Mouse (Mus musculus) neural tube, embryonic 13.5 days (tissue): ENCODE results near the gene Bend6. TPM values are rescaled to one million over a fixed set of nuclear protein-coding genes. Genes with fewer than 3 reads are reported as not detected.
A peak's percentile ranks its signal among the peaks of the same experiment; 100 is the strongest.

ENCODE experiments used
- ATAC-seq: fragments of 200-750 bp; cut with Nextera tagmentation; 2 replicates; pipeline ENCODE4 v1.8.0; 2017; ENCODE audit warnings: low read depth, mild to moderate bottlenecking, moderate TSS enrichment, moderate library complexity
- H3K27ac ChIP-seq: fragments of 300-500 bp; sonication (generic); replicated peaks from 2 replicates; pipeline ENCODE4 v1.5.1; 2015; ENCODE audit warnings: moderate library complexity, mild to moderate bottlenecking, inconsistent platforms
- H3K27me3 ChIP-seq: fragments of 300-500 bp; sonication (generic); 2 replicates; pipeline ENCODE4 v1.6.1; 2015; ENCODE audit warnings: mild to moderate bottlenecking, inconsistent platforms
- H3K36me3 ChIP-seq: fragments of 300-500 bp; sonication (generic); 2 replicates; pipeline ENCODE4 v1.6.1; 2015; ENCODE audit warnings: mild to moderate bottlenecking, inconsistent platforms
- H3K4me1 ChIP-seq: fragments of 300-500 bp; sonication (generic); replicated peaks from 2 replicates; pipeline ENCODE4 v1.6.1; 2015; ENCODE audit warnings: inconsistent platforms
- H3K4me2 ChIP-seq: fragments of 300-500 bp; sonication (generic); 2 replicates; pipeline ENCODE4 v1.6.1; 2015; ENCODE audit warnings: inconsistent platforms, mild to moderate bottlenecking, moderate library complexity
- H3K4me3 ChIP-seq: fragments of 300-500 bp; sonication (generic); 2 replicates; pipeline ENCODE4 v1.5.1; 2015; ENCODE audit warnings: mild to moderate bottlenecking, inconsistent platforms
- H3K9ac ChIP-seq: fragments of 300-500 bp; sonication (generic); 2 replicates; pipeline ENCODE4 v1.6.1; 2015; ENCODE audit warnings: moderate library complexity, mild to moderate bottlenecking, inconsistent platforms
- H3K9me3 ChIP-seq: fragments of 300-500 bp; sonication (generic); 2 replicates; pipeline ENCODE4 v1.6.1; 2016; ENCODE audit warnings: inconsistent platforms
- WGBS: fragments of 180-500 bp; shearing (Covaris S2); methylation state at CpG from one replicate; pipeline ENCODE4 v1.1.7; 2015; 5-methylcytosine and 5-hydroxymethylcytosine counted together
- polyA plus RNA-seq: library from polyadenylated mRNA; unstranded; fragments of >200 nt; fragmentation: Nextera tagmentation; extraction: Ambion mirVana; gene quantifications from 2 replicates; pipeline ENCODE4 v1.2.1, GENCODE M21; 2015

The Bend6 gene
- polyA plus RNA-seq, 1 experiment from 2014 or later: 21.3 TPM

- no peak overlapping the region for H3K27ac ChIP-seq
- H3K27me3 ChIP-seq: no peaks in the 10 kb centered on the region
- no peaks in the 10 kb centered on the region for H3K36me3 ChIP-seq
- H3K9me3 ChIP-seq: no peaks in the 10 kb centered on the region
- no peak overlapping the region for H3K9ac ChIP-seq
- ATAC-seq: no peak
- WGBS: 85% methylated on average over 8 of the region's 8 CpGs
- no peaks in the 10 kb centered on the region for H3K4me1 ChIP-seq
- no peak overlapping the region for H3K4me3 ChIP-seq
- no peak overlapping the region for H3K4me2 ChIP-seq
Measured at GRCm38 (mm10) chr1:33900175-33900574, 7.4 kb downstream of the Bend6 start.

- Histone ChIP-seq H3K27me3 (no peaks in the 10 kb centered on the region), H3K4me1 (no peaks in the 10 kb centered on the region), H3K36me3 (no peaks in the 10 kb centered on the region), H3K4me3 (no peak overlapping the region), H3K27ac (no peak overlapping the region), H3K9me3 (no peaks in the 10 kb centered on the region), H3K4me2 (no peak overlapping the region), H3K9ac (no peak overlapping the region)
- no peak for ATAC-seq
- WGBS: 86% methylated on average over 6 of the region's 6 CpGs
Measured at GRCm38 (mm10) chr1:33898373-33898772, 9.2 kb downstream of the Bend6 start.

- no peaks in the 10 kb centered on the region for H3K36me3 ChIP-seq
- no peak overlapping the region for H3K27ac ChIP-seq
- no peaks in the 10 kb centered on the region for H3K4me1 ChIP-seq
- no peaks in the 10 kb centered on the region for H3K9me3 ChIP-seq
- no peak overlapping the region for H3K4me3 ChIP-seq
- H3K27me3 ChIP-seq: no peaks in the 10 kb centered on the region
- no peak overlapping the region for H3K9ac ChIP-seq
- ATAC-seq: no peak
- WGBS: 93% methylated on average over 11 of the region's 11 CpGs
- H3K4me2 ChIP-seq: no peak overlapping the region
Measured at GRCm38 (mm10) chr1:33897426-33897825, 10.2 kb downstream of the Bend6 start.

- Histone ChIP-seq H3K9me3 (no peaks in the 10 kb centered on the region), H3K27ac (no peak overlapping the region), H3K4me2 (no peak overlapping the region), H3K36me3 (no peaks in the 10 kb centered on the region), H3K9ac (no peak overlapping the region), H3K4me3 (no peak overlapping the region), H3K27me3 (no peaks in the 10 kb centered on the region), H3K4me1 (no peaks in the 10 kb centered on the region)
- ATAC-seq: no peak
- 81% methylated on average over 4 of the region's 4 CpGs for WGBS
Measured at GRCm38 (mm10) chr1:33896666-33897065, 10.9 kb downstream of the Bend6 start.

GRCm38 (mm10) chr1:33896116-33896515, 11.5 kb downstream of the Bend6 start:
- no peak overlapping the region for H3K4me2 ChIP-seq
- no peak for ATAC-seq
- H3K4me3 ChIP-seq: no peak overlapping the region
- H3K27me3 ChIP-seq: no peaks in the 10 kb centered on the region
- H3K36me3 ChIP-seq: no peaks in the 10 kb centered on the region
- no peak overlapping the region for H3K27ac ChIP-seq
- WGBS: 75% methylated on average over 6 of the region's 6 CpGs
- H3K9me3 ChIP-seq: no peaks in the 10 kb centered on the region
- no peak overlapping the region for H3K9ac ChIP-seq
- no peaks in the 10 kb centered on the region for H3K4me1 ChIP-seq

GRCm38 (mm10) chr1:33892784-33893183, 14.8 kb downstream of the Bend6 start:
- Histone ChIP-seq H3K4me3 (no peak overlapping the region), H3K36me3 (no peaks in the 10 kb centered on the region), H3K9ac (no peak overlapping the region), H3K27ac (no peak overlapping the region), H3K4me2 (no peak overlapping the region), H3K27me3 (no peaks in the 10 kb centered on the region), H3K9me3 (no peaks in the 10 kb centered on the region), H3K4me1 (no peaks in the 10 kb centered on the region)
- WGBS: 70% methylated on average over 10 of the region's 10 CpGs
- no peak for ATAC-seq

GRCm38 (mm10) chr1:33883102-33883839, 24.3 kb downstream of the Bend6 start:
- no peaks in the 10 kb centered on the region for H3K9me3 ChIP-seq
- H3K27ac ChIP-seq: no peak overlapping the region
- no peaks in the 10 kb centered on the region for H3K27me3 ChIP-seq
- no peak overlapping the region for H3K9ac ChIP-seq
- H3K4me1 ChIP-seq: no peaks in the 10 kb centered on the region
- no peaks in the 10 kb centered on the region for H3K36me3 ChIP-seq
- no peak for ATAC-seq
- H3K4me3 ChIP-seq: no peak overlapping the region
- peak overlapping the region; percentile 37 for H3K4me2 ChIP-seq
- WGBS: 29% methylated on average over 18 of the region's 18 CpGs

GRCm38 (mm10) chr1:33878170-33878569, 29.4 kb downstream of the Bend6 start:
- H3K9ac ChIP-seq: no peak overlapping the region
- no peaks in the 10 kb centered on the region for H3K36me3 ChIP-seq
- no peaks in the 10 kb centered on the region for H3K9me3 ChIP-seq
- H3K27me3 ChIP-seq: no peaks in the 10 kb centered on the region
- no peak overlapping the region for H3K27ac ChIP-seq
- H3K4me2 ChIP-seq: no peak overlapping the region
- no peak for ATAC-seq
- no peak overlapping the region for H3K4me3 ChIP-seq
- 88% methylated on average over 7 of the region's 7 CpGs for WGBS
- no peaks in the 10 kb centered on the region for H3K4me1 ChIP-seq

- no peak overlapping the region for H3K4me2 ChIP-seq
- ATAC-seq: no peak
- WGBS: 91% methylated on average over 3 of the region's 3 CpGs
Measured at GRCm38 (mm10) chr1:33876416-33876815, 31.2 kb downstream of the Bend6 start.

GRCm38 (mm10) chr1:33875691-33876090, 31.9 kb downstream of the Bend6 start:
- Histone ChIP-seq H3K27me3 (no peaks in the 10 kb centered on the region), H3K9me3 (no peaks in the 10 kb centered on the region), H3K9ac (no peak overlapping the region), H3K4me3 (no peak overlapping the region), H3K27ac (no peak overlapping the region), H3K4me1 (no peaks in the 10 kb centered on the region), H3K4me2 (no peak overlapping the region), H3K36me3 (no peaks in the 10 kb centered on the region)
- no peak for ATAC-seq
- WGBS: 56% methylated on average over 6 of the region's 6 CpGs

More at GRCm38 (mm10) chr1:33876416-33876815, 31.2 kb downstream of the Bend6 start:
- Histone ChIP-seq H3K27ac (no peak overlapping the region), H3K4me3 (no peak overlapping the region), H3K9ac (no peak overlapping the region), H3K36me3 (no peaks in the 10 kb centered on the region), H3K9me3 (no peaks in the 10 kb centered on the region), H3K27me3 (no peaks in the 10 kb centered on the region), H3K4me1 (no peaks in the 10 kb centered on the region)

- no peak overlapping the region for H3K4me3 ChIP-seq
- 86% methylated on average over 5 of the region's 5 CpGs for WGBS
- H3K9ac ChIP-seq: no peak overlapping the region
- H3K27me3 ChIP-seq: no peaks in the 10 kb centered on the region
- no peak overlapping the region for H3K27ac ChIP-seq
- no peaks in the 10 kb centered on the region for H3K4me1 ChIP-seq
- no peaks in the 10 kb centered on the region for H3K9me3 ChIP-seq
- ATAC-seq: no peak
- no peak overlapping the region for H3K4me2 ChIP-seq
- H3K36me3 ChIP-seq: no peaks in the 10 kb centered on the region
Measured at GRCm38 (mm10) chr1:33873561-33873960, 34.1 kb downstream of the Bend6 start.

- no peaks in the 10 kb centered on the region for H3K9me3 ChIP-seq
- no peaks in the 10 kb centered on the region for H3K4me1 ChIP-seq
- no peak overlapping the region for H3K4me2 ChIP-seq
- 92% methylated on average over 3 of the region's 3 CpGs for WGBS
- no peak for ATAC-seq
- H3K36me3 ChIP-seq: no peaks in the 10 kb centered on the region
- no peaks in the 10 kb centered on the region for H3K27me3 ChIP-seq
- H3K9ac ChIP-seq: no peak overlapping the region
- H3K27ac ChIP-seq: no peak overlapping the region
- H3K4me3 ChIP-seq: no peak overlapping the region
Measured at GRCm38 (mm10) chr1:33869437-33869836, 38.2 kb downstream of the Bend6 start.

GRCm38 (mm10) chr1:33869031-33869430, 38.6 kb downstream of the Bend6 start:
- Histone ChIP-seq H3K4me1 (no peaks in the 10 kb centered on the region), H3K36me3 (no peaks in the 10 kb centered on the region), H3K9ac (no peak overlapping the region), H3K4me2 (no peak overlapping the region), H3K27me3 (no peaks in the 10 kb centered on the region), H3K4me3 (no peak overlapping the region), H3K9me3 (no peaks in the 10 kb centered on the region), H3K27ac (no peak overlapping the region)
- no peak for ATAC-seq
- WGBS: 84% methylated on average over 2 of the region's 2 CpGs
